Mouse (Mus musculus) bone marrow, adult 2 months (tissue): ENCODE results near the gene Ppp1r9b.

Experiments
- CTCF ChIP-seq: fragments of 200-500 bp; IDR thresholded peaks from 2 replicates; pipeline ENCODE4 v1.5.1; 2011; ENCODE audit warnings: low read length, control low read depth; ENCODE audit not compliant: control insufficient read depth, insufficient read depth
- POLR2A ChIP-seq: fragments of 200-500 bp; IDR thresholded peaks from 2 replicates; pipeline ENCODE4 v1.6.1; 2011; ENCODE audit warnings: low read depth, mild to moderate bottlenecking, control low read depth, low read length, borderline replicate concordance; ENCODE audit not compliant: control insufficient read depth

DNA sequence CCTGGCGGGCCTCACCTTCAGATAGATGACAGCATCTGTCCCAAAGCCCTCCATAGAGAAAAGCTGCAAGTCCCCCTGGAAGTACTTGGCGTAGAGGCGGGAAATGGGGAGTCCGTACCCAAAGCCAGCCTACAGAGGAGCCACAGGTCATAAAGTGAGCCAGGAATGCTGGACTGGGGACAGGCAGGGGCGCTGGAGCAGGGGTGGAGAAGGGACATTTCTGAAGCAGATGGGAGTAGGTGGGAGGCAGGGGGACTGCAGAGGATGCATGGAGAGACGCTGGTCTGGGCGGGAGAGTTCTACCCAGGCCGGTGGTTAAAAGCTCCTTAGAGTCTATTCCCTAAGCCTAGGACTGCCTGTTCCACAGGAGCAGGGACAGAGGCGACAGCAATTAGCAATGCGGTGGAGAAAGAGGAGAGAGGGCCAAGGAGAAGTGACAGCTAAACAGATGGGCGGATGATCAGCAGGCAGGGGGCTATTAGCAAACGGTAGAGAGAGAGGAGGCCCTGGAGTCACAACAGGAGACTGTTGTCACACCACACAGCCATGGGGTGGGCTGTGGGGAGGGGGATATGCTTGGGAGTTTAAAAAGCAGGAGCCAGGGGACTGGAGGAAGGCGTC lies 37.1 kb downstream of the Ppp1r9b start:
- TF ChIP-seq CTCF, result no peak
- TF ChIP-seq POLR2A, result no peak
